Mouse (Mus musculus): ENCODE measurements around the gene Cops3.

The Cops3 gene

GRCm38 (mm10) chr11:59810480-59811158 is 29.0 kb downstream of the Cops3 start:
- DNase-seq (ENCODE audit: low spot score) = no peak

- DNase-seq (ENCODE audit: low spot score) = peak; percentile 79
Measured at GRCm38 (mm10) chr11:59809670-59810474, 29.8 kb downstream of the Cops3 start, which contains the start of gene Flcn. TSS of gene Flcn (minus strand) at chr11:59810016.

GRCm38 (mm10) chr11:59809071-59809669 is 30.5 kb downstream of the Cops3 start:
- no peak for DNase-seq (ENCODE audit: low spot score)

- DNase-seq (ENCODE audit: low spot score) = no peak
Measured at GRCm38 (mm10) chr11:59808170-59808960, 31.3 kb downstream of the Cops3 start.

- DNase-seq (ENCODE audit: low spot score) = no peak
Measured at GRCm38 (mm10) chr11:59805656-59806055, 34.0 kb downstream of the Cops3 start.

- DNase-seq (ENCODE audit: low spot score) = no peak
Measured at GRCm38 (mm10) chr11:59805256-59805655, 34.4 kb downstream of the Cops3 start.

GRCm38 (mm10) chr11:59804409-59805110 is 35.1 kb downstream of the Cops3 start:
- no peak for DNase-seq (ENCODE audit: low spot score)

GRCm38 (mm10) chr11:59803516-59803915 is 36.1 kb downstream of the Cops3 start:
- DNase-seq (ENCODE audit: low spot score) = no peak

GRCm38 (mm10) chr11:59801881-59802280 is 37.8 kb downstream of the Cops3 start:
- DNase-seq (ENCODE audit: low spot score) = no peak

- DNase-seq (ENCODE audit: low spot score) = no peak
Measured at GRCm38 (mm10) chr11:59800412-59800811, 39.2 kb downstream of the Cops3 start.

GRCm38 (mm10) chr11:59793390-59793789 is 46.2 kb downstream of the Cops3 start:
- DNase-seq (ENCODE audit: low spot score) = no peak

GRCm38 (mm10) chr11:59789311-59789710 is 50.3 kb downstream of the Cops3 start:
- DNase-seq (ENCODE audit: low spot score) = no peak

GRCm38 (mm10) chr11:59787199-59787781 is 52.3 kb downstream of the Cops3 start, which contains the start of gene Pld6:
TSS of gene Pld6 (minus strand) at chr11:59787645.
- peak; percentile 18 for DNase-seq (ENCODE audit: low spot score)

- no peak for DNase-seq (ENCODE audit: low spot score)
Measured at GRCm38 (mm10) chr11:59786444-59787198, 53.0 kb downstream of the Cops3 start.

- no peak for DNase-seq (ENCODE audit: low spot score)
Measured at GRCm38 (mm10) chr11:59783591-59783990, 56.0 kb downstream of the Cops3 start.

- no peak for DNase-seq (ENCODE audit: low spot score)
Measured at GRCm38 (mm10) chr11:59782091-59782590, 57.5 kb downstream of the Cops3 start.

GRCm38 (mm10) chr11:59780241-59780640 is 59.4 kb downstream of the Cops3 start:
- DNase-seq (ENCODE audit: low spot score) = no peak

GRCm38 (mm10) chr11:59779406-59779805 is 60.2 kb downstream of the Cops3 start:
- no peak for DNase-seq (ENCODE audit: low spot score)

- no peak for DNase-seq (ENCODE audit: low spot score)
Measured at GRCm38 (mm10) chr11:59778874-59779223, 60.8 kb downstream of the Cops3 start.
